ENCODE assay signal across 18 mouse cellular contexts in genomic region chr15:30945863-30946262, GRCm38 (mm10).
"Had no signal": no experiment of that assay in that cellular context is flagged by ENCODE, and none has a peak within 500 bp of the region (broad histone marks: within the 10 kb centered on the region; RNA-seq: fewer than 3 reads in every experiment).

No protein-coding gene starts in this region.

- H3K36me3 ChIP-seq: midbrain, embryonic 10.5 days; midbrain, embryonic 13.5 days; neural tube, embryonic 13.5 days; neural tube, embryonic 15.5 days had no signal

- DNase-seq: lung, adult 18-20 months; lung, embryonic 14.5 days; lung, postnatal 10 days; lung, postnatal 4 days; retina, postnatal 1 day; right cerebral cortex, adult 18-20 months; right cerebral cortex, postnatal 25 days; right cerebral cortex, postnatal 4 days; spleen, adult 18-20 months; thymus, adult 18-20 months; thymus, postnatal 14 days; thymus, postnatal 36 days had no signal

- H3K4me3 ChIP-seq: midbrain, embryonic 10.5 days; midbrain, embryonic 13.5 days; myocyte; neural tube, embryonic 13.5 days; neural tube, embryonic 15.5 days had no signal

- H3K27ac ChIP-seq: midbrain, embryonic 10.5 days; midbrain, embryonic 13.5 days; neural tube, embryonic 13.5 days; neural tube, embryonic 15.5 days had no signal

- H3K4me2 ChIP-seq: lung, embryonic 14.5 days; midbrain, embryonic 13.5 days; neural tube, embryonic 13.5 days; neural tube, embryonic 15.5 days had no signal

- H3K9ac ChIP-seq: lung, embryonic 14.5 days; midbrain, embryonic 13.5 days; neural tube, embryonic 13.5 days; neural tube, embryonic 15.5 days had no signal

- H3K27me3 ChIP-seq: midbrain, embryonic 13.5 days; neural tube, embryonic 13.5 days; neural tube, embryonic 15.5 days had no signal

- H3K4me1 ChIP-seq: midbrain, embryonic 10.5 days; midbrain, embryonic 13.5 days; neural tube, embryonic 13.5 days had no signal

- ATAC-seq: midbrain, embryonic 13.5 days; midbrain, embryonic 16.5 days had no signal

- H3K9me3 ChIP-seq: midbrain, embryonic 10.5 days; midbrain, embryonic 13.5 days; neural tube, embryonic 13.5 days; neural tube, embryonic 15.5 days had no signal
